Mouse (Mus musculus) midbrain, embryonic 16.5 days (tissue): ENCODE data around the gene Jph4. TPM values are rescaled to one million over a fixed set of nuclear protein-coding genes. Genes with fewer than 3 reads are reported as not detected.
A peak's percentile ranks its signal among the peaks of the same experiment; 100 is the strongest.

ENCODE experiments used
- ATAC-seq: fragments of 200-750 bp; cut with Nextera tagmentation; 2 replicates; pipeline ENCODE4 v1.8.0; 2017; ENCODE audit warnings: moderate TSS enrichment
- H3K27ac ChIP-seq: fragments of 300-500 bp; sonication (generic); 2 replicates; pipeline ENCODE4 v1.5.1; 2014; ENCODE audit warnings: mild to moderate bottlenecking, low read length, mixed read lengths
- H3K27me3 ChIP-seq: fragments of 300-500 bp; sonication (generic); 2 replicates; pipeline ENCODE4 v1.6.1; 2014; ENCODE audit warnings: low read depth, low read length, mixed read lengths; ENCODE audit not compliant: control insufficient read depth, insufficient read depth
- H3K36me3 ChIP-seq: fragments of 300-500 bp; sonication (generic); 2 replicates; pipeline ENCODE4 v1.6.1; 2014; ENCODE audit warnings: mild to moderate bottlenecking, low read length, moderate library complexity, mixed read lengths; ENCODE audit not compliant: control insufficient read depth, insufficient read depth
- H3K4me1 ChIP-seq: fragments of 300-500 bp; sonication (generic); 2 replicates; pipeline ENCODE4 v1.6.1; 2014; ENCODE audit warnings: mild to moderate bottlenecking, low read length, mixed read lengths; ENCODE audit not compliant: control insufficient read depth, insufficient read depth
- H3K4me2 ChIP-seq: fragments of 300-500 bp; sonication (generic); 2 replicates; pipeline ENCODE4 v1.6.1; 2014; ENCODE audit warnings: mild to moderate bottlenecking, low read length, mixed read lengths
- H3K4me3 ChIP-seq: fragments of 300-500 bp; sonication (generic); 2 replicates; pipeline ENCODE4 v1.5.1; 2014; ENCODE audit warnings: low read depth, mild to moderate bottlenecking, low read length, moderate library complexity, mixed read lengths
- H3K9ac ChIP-seq: fragments of 300-500 bp; sonication (generic); 2 replicates; pipeline ENCODE4 v1.6.1; 2014; ENCODE audit warnings: low read depth, low read length, mixed read lengths
- H3K9me3 ChIP-seq: fragments of 300-500 bp; sonication (generic); replicated peaks from 2 replicates; pipeline ENCODE4 v1.6.1; 2014; ENCODE audit warnings: mild to moderate bottlenecking, low read length, mixed read lengths; ENCODE audit not compliant: control insufficient read depth, poor library complexity, severe bottlenecking
- WGBS: fragments of 180-500 bp; shearing (Covaris S2); extraction: QIAGEN DNeasy Blood & Tissue Kit; methylation state at CpG from one replicate; pipeline ENCODE4 v1.1.7; 2014; 5-methylcytosine and 5-hydroxymethylcytosine counted together
- polyA plus RNA-seq: library from polyadenylated mRNA; unstranded; fragments of >200 nt; fragmentation: Nextera tagmentation; extraction: Ambion mirVana; gene quantifications from 2 replicates; pipeline ENCODE4 v1.2.1, GENCODE M21; 2015

Jph4 gene
- polyA plus RNA-seq, 1 experiment from 2014 or later: 40.3 TPM

- no peak for ATAC-seq
- Histone ChIP-seq H3K27me3 (no peaks in the 10 kb centered on the region), H3K9me3 (no peaks in the 10 kb centered on the region), H3K36me3 (peaks cover 3% of the 10 kb centered on the region; the same call in 1 of the 2 replicates), H3K27ac (no peak overlapping the region), H3K9ac (no peak overlapping the region), H3K4me3 (no peak overlapping the region), H3K4me2 (no peak overlapping the region), H3K4me1 (peaks cover 17% of the 10 kb centered on the region)
- 87% methylated on average over 15 of the region's 15 CpGs for WGBS
Observed at GRCm38 (mm10) chr14:55102253-55102785, 14.4 kb downstream of the Jph4 start.

GRCm38 (mm10) chr14:55101592-55101991 lies 15.1 kb downstream of the Jph4 start:
- no peak overlapping the region for H3K9ac ChIP-seq
- ATAC-seq: no peak

GRCm38 (mm10) chr14:55098067-55098466 lies 18.7 kb downstream of the Jph4 start:
- Histone ChIP-seq H3K9me3 (no peaks in the 10 kb centered on the region), H3K4me1 (peaks cover 25% of the 10 kb centered on the region), H3K4me2 (no peak overlapping the region), H3K4me3 (no peak overlapping the region), H3K9ac (no peak overlapping the region), H3K36me3 (peaks cover 3% of the 10 kb centered on the region; the same call in 1 of the 2 replicates), H3K27me3 (no peaks in the 10 kb centered on the region), H3K27ac (no peak overlapping the region)
- ATAC-seq: 0 out of 2 replicates have a peak, but pooled peaks have one; percentile 8
- WGBS: 50% methylated on average over 4 of the region's 4 CpGs

More at GRCm38 (mm10) chr14:55101592-55101991, 15.1 kb downstream of the Jph4 start:
- Histone ChIP-seq H3K9me3 (no peaks in the 10 kb centered on the region), H3K4me1 (peaks cover 19% of the 10 kb centered on the region), H3K36me3 (peaks cover 3% of the 10 kb centered on the region; the same call in 1 of the 2 replicates), H3K27me3 (no peaks in the 10 kb centered on the region), H3K4me3 (no peak overlapping the region), H3K4me2 (no peak overlapping the region), H3K27ac (no peak overlapping the region)
- WGBS: 45% methylated on average over 4 of the region's 4 CpGs

GRCm38 (mm10) chr14:55097646-55098045 lies 19.1 kb downstream of the Jph4 start:
- no peaks in the 10 kb centered on the region for H3K27me3 ChIP-seq
- peaks cover 25% of the 10 kb centered on the region for H3K4me1 ChIP-seq
- peak overlapping the region; percentile 3; the same call in 1 of the 2 replicates for H3K27ac ChIP-seq
- H3K4me2 ChIP-seq: peak overlapping the region; percentile 1; the same call in 1 of the 2 replicates
- peaks cover 3% of the 10 kb centered on the region; the same call in 1 of the 2 replicates for H3K36me3 ChIP-seq
- H3K4me3 ChIP-seq: no peak overlapping the region
- WGBS: 53% methylated on average over 10 of the region's 10 CpGs
- H3K9me3 ChIP-seq: no peaks in the 10 kb centered on the region
- no peak for ATAC-seq
- no peak overlapping the region for H3K9ac ChIP-seq

- peaks cover 3% of the 10 kb centered on the region; the same call in 1 of the 2 replicates for H3K36me3 ChIP-seq
- peak overlapping the region; percentile 30 for H3K4me2 ChIP-seq
- H3K4me3 ChIP-seq: no peak overlapping the region
- H3K9ac ChIP-seq: peak overlapping the region; percentile 32; the same call in 1 of the 2 replicates
- no peaks in the 10 kb centered on the region for H3K9me3 ChIP-seq
- peaks cover 27% of the 10 kb centered on the region for H3K4me1 ChIP-seq
- 46% methylated on average over 9 of the region's 9 CpGs for WGBS
- no peaks in the 10 kb centered on the region for H3K27me3 ChIP-seq
- ATAC-seq: no peak
- no peak overlapping the region for H3K27ac ChIP-seq
Observed at GRCm38 (mm10) chr14:55096573-55097087, 20.1 kb downstream of the Jph4 start.

- H3K4me3 ChIP-seq: peak overlapping the region; percentile 66
- no peak for ATAC-seq
- H3K4me2 ChIP-seq: peak overlapping the region; percentile 77
- WGBS: 72% methylated on average over 12 of the region's 12 CpGs
- H3K36me3 ChIP-seq: peaks cover 3% of the 10 kb centered on the region; the same call in 1 of the 2 replicates
- no peak overlapping the region for H3K27ac ChIP-seq
- peak overlapping the region; percentile 91 for H3K9ac ChIP-seq
- no peaks in the 10 kb centered on the region for H3K27me3 ChIP-seq
- H3K4me1 ChIP-seq: peaks cover 29% of the 10 kb centered on the region
- H3K9me3 ChIP-seq: no peaks in the 10 kb centered on the region
Observed at GRCm38 (mm10) chr14:55095671-55096070, 21.1 kb downstream of the Jph4 start.

- peaks cover 3% of the 10 kb centered on the region; the same call in 1 of the 2 replicates for H3K36me3 ChIP-seq
- peak overlapping the region; percentile 91 for H3K9ac ChIP-seq
- H3K9me3 ChIP-seq: no peaks in the 10 kb centered on the region
- peaks cover 33% of the 10 kb centered on the region for H3K4me1 ChIP-seq
- peak overlapping the region; percentile 98 for H3K27ac ChIP-seq
- peak overlapping the region; percentile 66 for H3K4me3 ChIP-seq
- H3K4me2 ChIP-seq: peak overlapping the region; percentile 77
- 54% methylated on average over 9 of the region's 9 CpGs for WGBS
- ATAC-seq: no peak
- no peaks in the 10 kb centered on the region for H3K27me3 ChIP-seq
Observed at GRCm38 (mm10) chr14:55095263-55095662, 21.5 kb downstream of the Jph4 start.

GRCm38 (mm10) chr14:55094704-55095231 lies 22.0 kb downstream of the Jph4 start, which contains the start of gene Thtpa:
TSS of gene Thtpa (plus strand) at chr14:55094784.
- H3K9me3 ChIP-seq: no peaks in the 10 kb centered on the region
- H3K27ac ChIP-seq: peak within 1 kb of the TSS; percentile 98
- peak within 1 kb of the TSS; percentile 77 for H3K4me2 ChIP-seq
- H3K27me3 ChIP-seq: no peaks in the 10 kb centered on the region
- WGBS: 1% methylated on average over 30 of the region's 30 CpGs
- H3K4me1 ChIP-seq: peaks cover 38% of the 10 kb centered on the region
- H3K4me3 ChIP-seq: peak within 1 kb of the TSS; percentile 66
- H3K36me3 ChIP-seq: peaks cover 3% of the 10 kb centered on the region; the same call in 1 of the 2 replicates
- ATAC-seq: peak; percentile 34
- H3K9ac ChIP-seq: peak within 1 kb of the TSS; percentile 91

GRCm38 (mm10) chr14:55093927-55094326 lies 22.8 kb downstream of the Jph4 start:
- no peak for ATAC-seq
- Histone ChIP-seq H3K9ac (no peak overlapping the region), H3K9me3 (no peaks in the 10 kb centered on the region), H3K4me1 (peaks cover 46% of the 10 kb centered on the region), H3K4me3 (no peak overlapping the region), H3K4me2 (peak overlapping the region; percentile 77), H3K27me3 (no peaks in the 10 kb centered on the region), H3K27ac (no peak overlapping the region; the same call in 1 of the 2 replicates), H3K36me3 (peaks cover 1% of the 10 kb centered on the region; the same call in 1 of the 2 replicates)
- WGBS: 42% methylated on average over 6 of the region's 6 CpGs
